Mouse (Mus musculus) kidney, adult 8-10 months (tissue): ENCODE measurements at regions not wholly inside any gene's neighbourhood (a gene's known extent, or its start where the extent isn't known, plus 50 kb on each side); places are given as distances from the start of the nearest gene placed in this dataset.
A peak's percentile ranks its signal among the peaks of the same experiment; 100 is the strongest.

Source experiments
- DNase-seq, 2 experiments: peaks; one replicate each; pipeline ENCODE4 v3.0.0; 2022

- DNase-seq = peak in 1 of 2 experiments; percentile 20
These were observed 229.7 kb upstream of the Grm3 start for GRCm38 (mm10) chr5:9954652-9955051.

GRCm38 (mm10) chr5:9938746-9939145 is 213.8 kb upstream of the Grm3 start:
- DNase-seq = no peak

GRCm38 (mm10) chr5:9912936-9913335 is 188.0 kb upstream of the Grm3 start:
- no peak for DNase-seq

- no peak for DNase-seq
These were observed 186.8 kb upstream of the Grm3 start for GRCm38 (mm10) chr5:9911783-9912182.

- DNase-seq = no peak
These were observed 186.1 kb upstream of the Grm3 start for GRCm38 (mm10) chr5:9911089-9911473.

- DNase-seq = no peak
These were observed 185.6 kb upstream of the Grm3 start for GRCm38 (mm10) chr5:9910452-9911088.

- DNase-seq = no peak
These were observed 170.3 kb upstream of the Grm3 start for GRCm38 (mm10) chr5:9895297-9895696.

- DNase-seq = no peak
These were observed 153.1 kb upstream of the Grm3 start for GRCm38 (mm10) chr5:9878063-9878462.

- no peak for DNase-seq
These were observed 144.1 kb upstream of the Grm3 start for GRCm38 (mm10) chr5:9869091-9869490.

- DNase-seq = no peak
These were observed 104.8 kb upstream of the Grm3 start for GRCm38 (mm10) chr5:9829750-9830149.

- DNase-seq = peak; percentile 61 to 63
These were observed 76.7 kb upstream of the Grm3 start for GRCm38 (mm10) chr5:9801707-9802106.

GRCm38 (mm10) chr5:9781107-9781506 is 56.1 kb upstream of the Grm3 start:
- no peak for DNase-seq
